Mouse (Mus musculus): ENCODE measurements around the gene Ttc39b. TPM values are rescaled to one million over a fixed set of nuclear protein-coding genes. Genes with fewer than 3 reads are reported as not detected.

The Ttc39b gene
- polyA plus RNA-seq, 1 experiment: 7.1 TPM

DNA sequence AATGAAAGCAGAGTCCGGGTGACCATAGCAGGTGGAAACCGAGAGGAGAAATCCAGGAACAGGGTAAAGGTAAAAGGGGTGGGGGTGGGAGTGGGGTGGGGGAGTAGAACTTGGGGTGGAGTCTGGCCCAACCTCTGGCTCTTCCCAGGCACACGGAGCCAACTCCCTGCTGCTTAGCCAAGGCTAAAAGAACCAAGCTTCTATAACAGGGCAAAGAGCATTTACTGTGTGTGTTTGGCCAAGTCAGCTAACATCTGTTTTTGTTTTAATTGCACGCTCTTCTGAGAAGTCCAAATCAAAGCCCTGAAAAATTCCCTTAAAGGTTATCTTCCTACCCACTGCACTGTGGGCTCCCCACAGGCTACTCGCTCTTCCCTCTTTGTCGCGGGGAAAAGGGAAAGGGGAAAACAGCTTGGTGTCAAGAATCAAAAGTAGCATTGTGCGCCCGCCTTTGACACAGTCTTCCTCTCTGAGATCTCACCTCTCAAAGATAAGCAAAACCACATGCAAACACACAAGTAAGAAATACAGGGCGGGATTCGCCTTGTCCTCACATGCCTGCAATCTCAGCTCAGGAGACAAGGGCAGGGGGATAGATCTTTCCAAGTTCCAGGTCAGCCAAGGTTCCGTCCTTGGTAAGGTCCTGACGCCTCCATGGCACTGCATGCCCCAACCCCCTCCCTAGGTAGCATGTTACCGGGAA lies 18.4 kb upstream of the Ttc39b start:
- TF ChIP-seq POLR2A (IDR thresholded peaks at IDR 0.05; ENCODE audit: borderline replicate concordance, extremely low read depth, low read depth, low read length): no peak
- 36% methylated on average over 14 of the region's 14 CpGs for WGBS
- no peak overlapping the region for H3K4me3 ChIP-seq (replicated peaks; ENCODE audit: extremely low read depth, low read depth, low read length)
- no peaks in the 10 kb centered on the region for H3K4me1 ChIP-seq (ENCODE audit: control insufficient read depth, insufficient read depth, low read length)
- no peak for DNase-seq

GRCm38 (mm10) chr4:83339393-83339792 lies 15.3 kb upstream of the Ttc39b start:
- TF ChIP-seq CTCF (IDR thresholded peaks at IDR 0.05; ENCODE audit: insufficient read depth, low read length): no peak
- no peak for TF ChIP-seq POLR2A (IDR thresholded peaks at IDR 0.05; ENCODE audit: borderline replicate concordance, extremely low read depth, low read depth, low read length)
- Histone ChIP-seq H3K4me1 (ENCODE audit: control insufficient read depth, insufficient read depth, low read length) (no peaks in the 10 kb centered on the region), H3K4me3 (replicated peaks; ENCODE audit: extremely low read depth, low read depth, low read length) (no peak overlapping the region)
- WGBS: 69% methylated on average over 1 of the region's 1 CpGs
- no peak for DNase-seq

DNA sequence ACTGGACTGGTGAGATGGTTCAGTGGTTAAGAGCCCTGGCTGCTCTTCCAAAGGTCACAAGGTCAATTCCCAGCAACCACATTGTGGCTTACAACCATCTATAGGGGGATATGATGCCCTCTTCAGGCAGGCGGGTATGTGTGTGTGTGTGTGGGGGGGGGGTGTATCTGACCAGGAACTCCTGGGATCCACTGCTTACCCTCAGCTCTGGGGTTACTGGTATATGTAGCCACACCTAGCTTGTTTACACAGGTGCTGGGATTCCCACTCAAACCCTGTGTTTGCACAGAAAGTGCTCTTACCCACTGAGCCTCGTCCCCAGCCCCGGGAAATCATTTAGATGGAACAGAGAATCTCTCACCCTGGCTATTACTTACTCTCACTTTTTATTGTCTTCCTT lies 13.7 kb upstream of the Ttc39b start:
- WGBS: 63% methylated on average over 3 of the region's 3 CpGs
- no peak overlapping the region for H3K4me3 ChIP-seq (replicated peaks; ENCODE audit: extremely low read depth, low read depth, low read length)
- TF ChIP-seq CTCF (IDR thresholded peaks at IDR 0.05; ENCODE audit: insufficient read depth, low read length) (no peak), POLR2A (IDR thresholded peaks at IDR 0.05; ENCODE audit: borderline replicate concordance, extremely low read depth, low read depth, low read length) (no peak)
- DNase-seq: no peak
- no peaks in the 10 kb centered on the region; the same call in 1 of the 2 replicates for H3K4me1 ChIP-seq (ENCODE audit: control insufficient read depth, insufficient read depth, low read length)

GRCm38 (mm10) chr4:83330369-83330768 lies 6.3 kb upstream of the Ttc39b start:
- TF ChIP-seq CTCF (IDR thresholded peaks at IDR 0.05; ENCODE audit: insufficient read depth, low read length): no peak
- no peak for TF ChIP-seq POLR2A (IDR thresholded peaks at IDR 0.05; ENCODE audit: borderline replicate concordance, extremely low read depth, low read depth, low read length)
- H3K4me1 ChIP-seq (ENCODE audit: control insufficient read depth, insufficient read depth, low read length): peaks cover 6% of the 10 kb centered on the region
- DNase-seq: no peak
- H3K4me3 ChIP-seq (replicated peaks; ENCODE audit: extremely low read depth, low read depth, low read length): no peak overlapping the region
- 86% methylated on average over 4 of the region's 4 CpGs for WGBS

- TF ChIP-seq POLR2A (IDR thresholded peaks at IDR 0.05; ENCODE audit: borderline replicate concordance, extremely low read depth, low read depth, low read length) (no peak), CTCF (IDR thresholded peaks at IDR 0.05; ENCODE audit: insufficient read depth, low read length) (no peak)
- no peak for DNase-seq
- Histone ChIP-seq H3K4me3 (replicated peaks; ENCODE audit: extremely low read depth, low read depth, low read length) (no peak overlapping the region), H3K4me1 (ENCODE audit: control insufficient read depth, insufficient read depth, low read length) (peaks cover 6% of the 10 kb centered on the region)
- 58% methylated on average over 4 of the region's 4 CpGs for WGBS
Observed at GRCm38 (mm10) chr4:83329615-83330014, 5.6 kb upstream of the Ttc39b start.

DNA sequence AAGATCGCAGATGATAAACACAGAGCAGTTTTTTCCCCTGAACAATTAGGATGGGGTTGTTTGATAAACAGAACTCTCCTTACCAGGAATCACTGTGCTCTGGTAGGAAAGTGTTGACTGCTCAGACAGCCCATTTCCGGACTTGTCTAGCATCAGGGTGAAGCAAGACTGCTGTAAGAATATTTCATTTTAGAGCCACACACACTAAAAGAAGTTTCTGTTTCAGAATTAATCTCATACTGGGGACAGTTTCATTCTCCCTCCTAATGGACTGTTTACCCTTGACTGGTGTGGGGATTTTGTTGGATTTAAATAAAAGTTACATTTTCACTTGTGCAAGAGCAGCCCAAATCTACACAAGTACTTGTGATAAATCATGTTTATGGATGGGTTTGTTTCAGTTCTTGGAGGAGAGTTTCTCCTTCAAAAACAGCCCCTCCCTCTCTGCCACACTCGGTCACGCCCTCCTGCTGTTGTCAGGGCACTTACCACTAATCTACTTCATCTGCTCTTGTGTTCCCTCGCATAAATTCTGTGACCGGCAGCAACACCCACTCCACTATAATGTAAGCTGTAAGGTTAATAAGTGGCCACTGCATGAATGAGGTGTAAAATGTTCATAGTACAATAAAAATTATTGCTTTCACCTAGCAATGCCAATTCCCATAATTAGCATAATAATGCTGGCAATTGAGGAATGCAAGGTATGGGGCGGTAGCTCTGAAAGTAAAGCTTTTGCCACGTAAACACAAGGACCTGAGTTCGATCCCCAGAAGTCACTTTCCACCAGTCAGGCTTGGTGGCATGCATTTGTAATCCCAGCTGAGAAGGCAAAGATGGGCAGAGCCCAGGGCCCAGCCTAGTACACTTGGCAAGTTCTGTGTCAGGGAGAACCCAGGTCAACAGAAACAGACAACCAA lies 4.2 kb upstream of the Ttc39b start:
- no peak for TF ChIP-seq CTCF (IDR thresholded peaks at IDR 0.05; ENCODE audit: insufficient read depth, low read length)
- DNase-seq: no peak
- H3K4me1 ChIP-seq (ENCODE audit: control insufficient read depth, insufficient read depth, low read length): peaks cover 10% of the 10 kb centered on the region
- H3K4me3 ChIP-seq (replicated peaks; ENCODE audit: extremely low read depth, low read depth, low read length): no peak overlapping the region
- 32% methylated on average over 9 of the region's 9 CpGs for WGBS

- Histone ChIP-seq H3K4me1 (ENCODE audit: control insufficient read depth, insufficient read depth, low read length) (peaks cover 10% of the 10 kb centered on the region), H3K4me3 (replicated peaks; ENCODE audit: extremely low read depth, low read depth, low read length) (no peak overlapping the region)
- TF ChIP-seq POLR2A (IDR thresholded peaks at IDR 0.05; ENCODE audit: borderline replicate concordance, extremely low read depth, low read depth, low read length) (no peak), CTCF (IDR thresholded peaks at IDR 0.05; ENCODE audit: insufficient read depth, low read length) (no peak)
- WGBS: 32% methylated on average over 4 of the region's 4 CpGs
- no peak for DNase-seq
Observed at GRCm38 (mm10) chr4:83327526-83327925, 3.5 kb upstream of the Ttc39b start.

DNA sequence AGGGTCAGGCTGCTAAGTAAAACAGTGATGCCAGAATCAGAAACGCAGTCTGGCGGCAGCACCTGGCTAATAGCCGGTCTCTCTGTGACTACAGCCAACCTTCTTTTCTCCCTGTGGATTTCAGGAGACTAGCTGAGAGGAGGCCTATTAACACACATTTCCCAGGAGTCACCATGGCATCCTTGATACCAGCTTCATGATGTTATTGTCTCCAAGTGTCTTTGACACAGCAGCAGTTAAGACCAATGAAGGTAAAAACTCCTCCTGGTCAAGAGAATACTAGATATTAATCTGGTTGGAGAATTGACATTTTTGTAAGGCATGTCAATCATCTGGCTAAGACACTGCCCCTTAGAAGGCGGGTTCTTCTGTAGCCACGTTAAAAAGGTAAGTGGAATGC lies 1.3 kb upstream of the Ttc39b start:
- TF ChIP-seq CTCF (IDR thresholded peaks at IDR 0.05; ENCODE audit: insufficient read depth, low read length) (no peak), POLR2A (IDR thresholded peaks at IDR 0.05; ENCODE audit: borderline replicate concordance, extremely low read depth, low read depth, low read length) (no peak)
- WGBS: 75% methylated on average over 5 of the region's 5 CpGs
- DNase-seq: no peak
- Histone ChIP-seq H3K4me1 (ENCODE audit: control insufficient read depth, insufficient read depth, low read length) (peaks cover 10% of the 10 kb centered on the region), H3K4me3 (replicated peaks; ENCODE audit: extremely low read depth, low read depth, low read length) (no peak overlapping the region)

DNA sequence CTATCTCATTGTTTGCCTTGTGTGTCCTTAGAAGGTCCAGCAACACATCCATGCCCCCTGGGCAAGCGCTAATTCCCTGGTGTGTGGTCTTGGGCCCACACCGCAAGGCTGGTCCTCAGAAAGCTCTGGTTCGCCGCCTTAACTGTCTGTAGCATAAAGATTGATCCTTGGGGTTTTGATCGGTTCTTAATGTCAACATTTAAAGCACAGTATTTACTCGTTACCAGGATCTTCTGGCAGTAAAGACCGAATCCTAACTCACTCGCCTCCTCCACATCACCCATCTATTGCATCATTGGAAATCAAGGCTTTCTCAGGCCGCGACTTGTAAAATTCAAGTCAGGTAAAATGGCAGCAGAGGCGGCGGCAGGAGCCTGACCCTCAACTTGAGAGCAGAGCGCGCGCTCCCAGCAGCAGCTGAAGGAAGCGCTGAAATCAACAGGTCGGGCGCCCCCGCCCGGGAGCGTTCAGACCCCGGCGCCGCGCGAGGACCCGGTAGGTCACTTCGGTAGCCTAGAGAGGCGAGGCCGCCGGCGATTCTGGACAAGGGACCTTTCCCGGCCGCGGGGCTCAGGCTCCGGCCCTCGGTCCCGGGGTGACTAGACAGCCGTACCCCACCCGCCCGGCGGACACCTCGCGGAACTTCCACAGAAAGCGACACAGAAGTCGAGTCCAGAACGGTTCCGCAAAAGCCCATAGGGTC lies 703 bp downstream of the Ttc39b start:
- DNase-seq: peak; percentile 81
- peaks cover 10% of the 10 kb centered on the region for H3K4me1 ChIP-seq (ENCODE audit: control insufficient read depth, insufficient read depth, low read length)
- H3K4me3 ChIP-seq (replicated peaks; ENCODE audit: extremely low read depth, low read depth, low read length): peak overlapping the region; percentile 83
- TF ChIP-seq CTCF (IDR thresholded peaks at IDR 0.05; ENCODE audit: insufficient read depth, low read length): no peak
- no peak for TF ChIP-seq POLR2A (IDR thresholded peaks at IDR 0.05; ENCODE audit: borderline replicate concordance, extremely low read depth, low read depth, low read length)
- WGBS: 2% methylated on average over 48 of the region's 48 CpGs

All from lung, adult 2 months (tissue).